Mouse (Mus musculus): ENCODE results near the gene Tspear. TPM values are rescaled to one million over a fixed set of nuclear protein-coding genes. Genes with fewer than 3 reads are reported as not detected.

Tspear gene
- polyA plus RNA-seq (2015; fragmentation: Nextera tagmentation; extraction: Ambion mirVana), result 0.41 and 0.43 TPM in 2 replicates

DNA sequence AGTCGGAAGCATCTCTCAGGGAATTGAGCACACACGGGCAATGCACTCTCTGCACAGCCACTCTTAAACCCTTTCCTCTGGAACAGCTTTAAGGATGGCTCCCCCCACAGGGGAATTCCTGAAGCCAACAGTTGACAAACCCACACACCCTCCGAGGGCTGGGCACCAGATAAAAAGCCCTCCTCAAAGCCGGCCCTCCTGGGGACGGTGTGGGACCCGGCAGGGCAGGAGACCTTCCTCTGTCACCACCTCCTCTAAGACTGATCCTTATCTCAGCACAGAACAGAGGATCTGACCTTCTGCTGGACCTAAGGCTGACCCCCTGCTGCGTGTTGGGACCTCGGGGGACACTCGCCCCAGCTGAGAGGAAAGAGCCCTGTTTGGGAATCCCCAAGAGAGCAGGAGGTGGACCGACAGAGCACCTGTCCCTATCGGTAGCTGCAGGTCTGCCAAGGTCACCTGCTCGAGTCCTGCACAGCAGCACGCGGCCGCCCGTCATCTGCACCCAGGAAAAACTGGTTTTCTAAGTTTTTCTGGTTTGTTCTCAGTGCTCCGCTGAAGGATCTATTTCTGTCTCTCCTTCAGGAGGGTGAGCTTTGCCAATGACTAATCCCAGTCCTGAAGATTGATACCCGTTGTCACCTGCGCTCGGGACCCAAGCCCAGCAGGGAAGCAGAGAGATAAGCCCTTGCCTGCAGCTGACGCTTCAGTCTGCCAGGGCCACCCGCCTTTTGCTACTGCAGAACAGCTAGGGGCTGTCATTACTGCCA, at the start of gene Tspear:
Tspear (plus strand) TSS at position 675 of the 770 bp plus-strand sequence.
- Histone ChIP-seq H3K4me2 (ENCODE audit: low read length) (0 out of 2 replicates have a peak within 1 kb of the TSS, but pooled peaks have one; percentile 7), H3K9ac (ENCODE audit: low read depth, low read length) (no peak within 1 kb of the TSS), H3K36me3 (ENCODE audit: insufficient read depth, low read length) (no peaks in the 10 kb centered on the region), H3K27ac (no peak within 1 kb of the TSS), H3K4me3 (replicated peaks; ENCODE audit: low read depth, low read length) (no peak within 1 kb of the TSS), H3K9me3 (replicated peaks; ENCODE audit: low read length) (no peaks in the 10 kb centered on the region), H3K4me1 (replicated peaks; ENCODE audit: insufficient read depth, low read length) (no peaks in the 10 kb centered on the region), H3K27me3 (ENCODE audit: insufficient read depth, low read length) (peaks cover 8% of the 10 kb centered on the region; the same call in 1 of the 2 replicates)
- 8% methylated on average over 22 of the region's 22 CpGs for WGBS
- ATAC-seq (replicated peaks; ENCODE audit: low FRiP score, low read depth) (no peak), DNase-seq (ENCODE audit: low spot score) (no peak)
- no peak for TF ChIP-seq CTCF (IDR thresholded peaks at IDR 0.05; ENCODE audit: low read depth)

DNA sequence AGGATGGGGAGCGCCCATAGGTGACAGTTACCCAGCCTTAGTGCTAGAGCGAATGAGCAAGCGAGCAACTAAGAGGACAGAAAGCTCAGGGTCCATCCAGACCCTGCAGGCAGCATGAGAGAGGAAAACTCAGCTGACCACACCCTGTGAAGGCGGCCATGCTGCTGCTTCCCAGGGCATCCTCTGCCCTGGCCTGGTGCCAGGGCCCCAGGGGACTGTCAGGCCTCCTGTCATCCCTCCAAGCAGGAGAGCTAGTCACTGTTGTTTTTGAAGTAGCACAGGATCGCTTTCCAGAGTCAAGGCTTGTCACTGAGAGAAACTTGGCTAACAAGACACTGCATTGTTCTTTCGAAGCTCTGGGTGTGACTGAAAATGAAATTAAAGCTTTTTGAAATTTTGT, 47.4 kb upstream of the Tspear start:
- Histone ChIP-seq H3K9ac (ENCODE audit: low read depth, low read length) (no peak overlapping the region), H3K4me1 (replicated peaks; ENCODE audit: insufficient read depth, low read length) (no peaks in the 10 kb centered on the region), H3K4me3 (replicated peaks; ENCODE audit: low read depth, low read length) (no peak overlapping the region), H3K36me3 (ENCODE audit: insufficient read depth, low read length) (peaks cover 45% of the 10 kb centered on the region), H3K27ac (no peak overlapping the region), H3K27me3 (ENCODE audit: insufficient read depth, low read length) (no peaks in the 10 kb centered on the region), H3K4me2 (ENCODE audit: low read length) (no peak overlapping the region), H3K9me3 (replicated peaks; ENCODE audit: low read length) (no peaks in the 10 kb centered on the region)
- no peak for ATAC-seq (replicated peaks; ENCODE audit: low FRiP score, low read depth)
- DNase-seq (ENCODE audit: low spot score), result peak; percentile 20
- WGBS, result 75% methylated on average over 6 of the region's 6 CpGs
- no peak for TF ChIP-seq CTCF (IDR thresholded peaks at IDR 0.05; ENCODE audit: low read depth)

DNA sequence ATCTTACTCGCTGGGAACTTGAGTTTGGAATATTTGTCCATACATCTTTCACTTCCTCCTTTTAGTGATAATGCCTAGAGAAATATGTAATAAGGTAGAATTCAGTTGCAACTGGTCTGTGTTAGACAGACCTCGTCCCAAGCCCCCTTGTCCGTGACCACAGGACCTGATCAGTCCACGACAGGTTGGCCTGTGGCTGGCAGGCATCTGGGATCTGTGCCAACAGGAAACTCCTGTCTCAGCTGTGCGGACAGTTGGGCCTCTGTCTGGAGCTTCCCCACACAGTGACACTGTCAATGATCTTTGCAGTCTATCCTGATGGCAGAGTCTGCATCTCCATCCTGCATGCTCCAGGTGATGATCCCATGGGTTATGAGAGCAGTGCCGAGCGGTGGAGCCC, 43.2 kb upstream of the Tspear start:
- TF ChIP-seq CTCF (IDR thresholded peaks at IDR 0.05; ENCODE audit: low read depth), result no peak
- H3K4me1 ChIP-seq (replicated peaks; ENCODE audit: insufficient read depth, low read length), result no peaks in the 10 kb centered on the region
- H3K4me3 ChIP-seq (replicated peaks; ENCODE audit: low read depth, low read length), result no peak overlapping the region
- DNase-seq (ENCODE audit: low spot score) (no peak), ATAC-seq (replicated peaks; ENCODE audit: low FRiP score, low read depth) (no peak)
- peaks cover 55% of the 10 kb centered on the region for H3K36me3 ChIP-seq (ENCODE audit: insufficient read depth, low read length)
- H3K9ac ChIP-seq (ENCODE audit: low read depth, low read length), result no peak overlapping the region
- no peak overlapping the region for H3K27ac ChIP-seq
- 68% methylated on average over 7 of the region's 7 CpGs for WGBS
- H3K27me3 ChIP-seq (ENCODE audit: insufficient read depth, low read length), result no peaks in the 10 kb centered on the region
- H3K9me3 ChIP-seq (replicated peaks; ENCODE audit: low read length), result no peaks in the 10 kb centered on the region
- H3K4me2 ChIP-seq (ENCODE audit: low read length), result no peak overlapping the region

DNA sequence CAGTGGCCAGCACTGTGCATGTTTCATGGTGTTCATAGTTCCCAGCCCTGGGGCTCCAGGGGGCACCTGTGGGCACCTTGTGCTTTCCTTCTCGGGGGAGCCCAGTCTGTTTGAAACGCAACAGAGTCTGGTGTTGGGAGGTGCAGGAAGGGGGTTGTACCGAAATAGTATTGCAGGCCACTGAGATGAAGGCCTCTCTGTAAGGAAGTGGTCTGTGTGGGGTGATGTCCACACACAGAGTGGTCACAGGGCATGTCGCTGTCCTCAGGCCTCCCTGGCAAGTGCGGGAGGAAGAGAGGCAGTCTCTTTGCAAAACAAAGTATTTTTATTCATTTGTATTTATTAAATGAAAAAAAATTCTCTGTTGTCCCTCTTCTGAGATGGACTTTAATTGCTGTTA, 40.8 kb upstream of the Tspear start:
- Histone ChIP-seq H3K4me1 (replicated peaks; ENCODE audit: insufficient read depth, low read length) (no peaks in the 10 kb centered on the region), H3K36me3 (ENCODE audit: insufficient read depth, low read length) (peaks cover 48% of the 10 kb centered on the region), H3K9ac (ENCODE audit: low read depth, low read length) (no peak overlapping the region), H3K27me3 (ENCODE audit: insufficient read depth, low read length) (no peaks in the 10 kb centered on the region), H3K4me3 (replicated peaks; ENCODE audit: low read depth, low read length) (no peak overlapping the region), H3K27ac (no peak overlapping the region), H3K4me2 (ENCODE audit: low read length) (no peak overlapping the region), H3K9me3 (replicated peaks; ENCODE audit: low read length) (no peaks in the 10 kb centered on the region)
- WGBS, result 90% methylated on average over 5 of the region's 5 CpGs
- DNase-seq (ENCODE audit: low spot score) (no peak), ATAC-seq (replicated peaks; ENCODE audit: low FRiP score, low read depth) (no peak)
- TF ChIP-seq CTCF (IDR thresholded peaks at IDR 0.05; ENCODE audit: low read depth), result no peak

DNA sequence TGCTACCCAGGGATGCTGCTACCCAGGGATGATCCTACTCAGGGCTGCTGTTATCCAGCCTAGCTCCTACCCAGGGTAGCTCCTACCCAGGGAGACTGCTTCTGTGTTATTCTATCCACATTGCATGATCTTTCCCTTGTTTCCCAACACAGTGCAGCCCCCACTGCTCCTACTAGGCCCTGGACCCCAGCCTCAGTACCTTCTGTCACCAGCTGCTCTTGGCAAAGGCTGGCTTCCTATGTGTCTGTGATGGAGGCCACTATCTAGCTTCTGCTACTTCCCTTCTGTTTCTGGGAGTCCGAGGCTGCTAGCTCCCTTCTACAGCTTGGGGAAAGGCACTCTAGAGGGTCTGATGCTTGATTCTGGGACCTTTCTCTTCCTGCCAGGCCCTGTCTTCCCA, 38.9 kb upstream of the Tspear start:
- peaks cover 35% of the 10 kb centered on the region for H3K36me3 ChIP-seq (ENCODE audit: insufficient read depth, low read length)
- no peak overlapping the region for H3K4me3 ChIP-seq (replicated peaks; ENCODE audit: low read depth, low read length)
- no peak for TF ChIP-seq CTCF (IDR thresholded peaks at IDR 0.05; ENCODE audit: low read depth)
- no peaks in the 10 kb centered on the region for H3K9me3 ChIP-seq (replicated peaks; ENCODE audit: low read length)
- no peak overlapping the region for H3K27ac ChIP-seq
- no peak overlapping the region for H3K9ac ChIP-seq (ENCODE audit: low read depth, low read length)
- no peaks in the 10 kb centered on the region for H3K4me1 ChIP-seq (replicated peaks; ENCODE audit: insufficient read depth, low read length)
- WGBS, result 84% methylated on average over 1 of the region's 1 CpGs
- H3K27me3 ChIP-seq (ENCODE audit: insufficient read depth, low read length), result no peaks in the 10 kb centered on the region
- DNase-seq (ENCODE audit: low spot score) (no peak), ATAC-seq (replicated peaks; ENCODE audit: low FRiP score, low read depth) (no peak)
- H3K4me2 ChIP-seq (ENCODE audit: low read length), result no peak overlapping the region

DNA sequence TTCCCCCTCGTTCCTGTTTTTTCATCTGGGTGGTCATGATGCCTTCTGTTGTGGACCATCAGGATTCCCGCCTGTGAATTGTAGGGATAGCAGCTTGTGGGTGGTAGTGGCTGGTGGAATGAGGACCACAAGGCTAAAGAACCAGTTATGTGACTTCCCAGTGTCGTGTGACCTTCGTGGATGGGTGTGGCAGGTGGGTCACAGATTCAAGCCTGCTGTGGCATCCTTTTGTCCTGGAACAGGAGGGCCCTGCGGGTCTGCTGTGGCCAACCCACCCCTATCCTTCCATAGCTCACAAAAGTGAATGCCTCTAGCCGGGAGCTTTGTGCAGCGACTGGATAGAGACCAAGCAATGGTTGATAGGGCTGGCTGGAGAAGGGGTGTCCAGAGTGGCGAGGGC, 38.5 kb upstream of the Tspear start:
- DNase-seq (ENCODE audit: low spot score), result no peak
- 83% methylated on average over 8 of the region's 8 CpGs for WGBS
- no peaks in the 10 kb centered on the region for H3K9me3 ChIP-seq (replicated peaks; ENCODE audit: low read length)
- H3K9ac ChIP-seq (ENCODE audit: low read depth, low read length), result no peak overlapping the region
- no peak overlapping the region for H3K27ac ChIP-seq
- no peak overlapping the region for H3K4me2 ChIP-seq (ENCODE audit: low read length)
- H3K36me3 ChIP-seq (ENCODE audit: insufficient read depth, low read length), result peaks cover 33% of the 10 kb centered on the region
- no peaks in the 10 kb centered on the region for H3K4me1 ChIP-seq (replicated peaks; ENCODE audit: insufficient read depth, low read length)
- TF ChIP-seq CTCF (IDR thresholded peaks at IDR 0.05; ENCODE audit: low read depth), result no peak
- H3K4me3 ChIP-seq (replicated peaks; ENCODE audit: low read depth, low read length), result no peak overlapping the region
- no peak for ATAC-seq (replicated peaks; ENCODE audit: low FRiP score, low read depth)
- no peaks in the 10 kb centered on the region for H3K27me3 ChIP-seq (ENCODE audit: insufficient read depth, low read length)

Data from kidney, postnatal 0 days (tissue).